8 mouse cellular contexts compared by ENCODE assay signal in genomic region chr17:28141771-28142699, GRCm38 (mm10). TPM values are rescaled to one million over a fixed set of nuclear protein-coding genes. Genes with fewer than 3 reads are reported as not detected.
A peak's percentile ranks its signal among the peaks of the same experiment; 100 is the strongest.
DNase-seq lines count a peak whose midpoint lies in the region; ATAC-seq and TF ChIP-seq lines count a peak whose summit lies in the region.

TSS of gene Scube3 (plus strand) at chr17:28142141.

- DNase-seq in kidney, postnatal 0 days (ENCODE audit: low spot score), result peak; percentile 78
- DNase-seq in kidney, adult 18-20 months, result no peak
- DNase-seq in adrenal gland, adult 8-10 months, result no peak
- peak; percentile 72 for DNase-seq in forebrain, postnatal 0 days
- DNase-seq in liver, result peak; percentile 35
- DNase-seq in retina, postnatal 1 day, result peak; percentile 85
- no peak for DNase-seq in left cerebral cortex, adult 18-20 months (ENCODE audit: low spot score in 2 of 2)
- no peak for DNase-seq in layer of hippocampus, adult 9-10 months (ENCODE audit: low spot score)

- H3K4me1 ChIP-seq in kidney, postnatal 0 days (replicated peaks; ENCODE audit: insufficient read depth, low read length), result peaks cover 32% of the 10 kb centered on the region; the same call in 1 of the 2 replicates
- peaks cover 14% of the 10 kb centered on the region; the same call in 1 of the 2 replicates for H3K4me1 ChIP-seq in forebrain, postnatal 0 days (ENCODE audit: insufficient read depth)

- TF ChIP-seq CTCF in kidney, postnatal 0 days (IDR thresholded peaks at IDR 0.05; ENCODE audit: low read depth), result no peak
- TF ChIP-seq CTCF in forebrain, postnatal 0 days (IDR thresholded peaks at IDR 0.05; ENCODE audit: low read depth), result no peak; the same call in 1 of the 2 replicates

- H3K36me3 ChIP-seq in kidney, postnatal 0 days (ENCODE audit: insufficient read depth, low read length), result no peaks in the 10 kb centered on the region
- no peaks in the 10 kb centered on the region for H3K36me3 ChIP-seq in forebrain, postnatal 0 days (ENCODE audit: insufficient read depth)

- no peaks in the 10 kb centered on the region for H3K27me3 ChIP-seq in kidney, postnatal 0 days (ENCODE audit: insufficient read depth, low read length)
- H3K27me3 ChIP-seq in forebrain, postnatal 0 days (ENCODE audit: insufficient read depth, low read length), result no peaks in the 10 kb centered on the region

- H3K9ac ChIP-seq in kidney, postnatal 0 days (ENCODE audit: low read depth, low read length), result peak within 1 kb of the TSS; percentile 79
- H3K9ac ChIP-seq in forebrain, postnatal 0 days, result peak within 1 kb of the TSS; percentile 73

- ATAC-seq in kidney, postnatal 0 days (replicated peaks; ENCODE audit: low FRiP score, low read depth), result peak; percentile 14; the same call in 1 of the 2 replicates
- peak; percentile 70 for ATAC-seq in forebrain, postnatal 0 days

- no peaks in the 10 kb centered on the region for H3K9me3 ChIP-seq in kidney, postnatal 0 days (replicated peaks; ENCODE audit: low read length)
- H3K9me3 ChIP-seq in forebrain, postnatal 0 days (ENCODE audit: low read length), result no peaks in the 10 kb centered on the region

- WGBS in kidney, postnatal 0 days, result under 1% methylated on average over 71 of the region's 97 CpGs
- 5% methylated on average over 85 of the region's 97 CpGs for WGBS in forebrain, postnatal 0 days

- H3K4me3 ChIP-seq in kidney, postnatal 0 days (replicated peaks; ENCODE audit: low read depth, low read length), result peak within 1 kb of the TSS; percentile 62
- H3K4me3 ChIP-seq in forebrain, postnatal 0 days (ENCODE audit: low read depth, low read length), result peak within 1 kb of the TSS; percentile 76

- H3K4me2 ChIP-seq in kidney, postnatal 0 days (ENCODE audit: low read length), result peak within 1 kb of the TSS; percentile 96
- H3K4me2 ChIP-seq in forebrain, postnatal 0 days (ENCODE audit: low read depth), result peak within 1 kb of the TSS; percentile 83

- H3K27ac ChIP-seq in kidney, postnatal 0 days, result peak within 1 kb of the TSS; percentile 83
- peak within 1 kb of the TSS; percentile 85 for H3K27ac ChIP-seq in forebrain, postnatal 0 days (ENCODE audit: low read depth, low read length)

RNA-seq across cellular contexts. Expression of gene Scube3, which starts in this region (rescaled TPM):
- 14.2 and 14.7 TPM in 2 replicates for polyA plus RNA-seq in kidney, postnatal 0 days (2015; fragmentation: Nextera tagmentation; extraction: Ambion mirVana)
- total RNA-seq in adrenal gland, adult 8-10 months (2022), result 10 to 100 TPM; 12.1 to 19.7 (median 15.9) TPM
- total RNA-seq in forebrain, postnatal 0 days (2014; rRNA removed), result 16.3 and 16.7 TPM in 2 replicates
- 3.1 and 3.2 TPM in 2 replicates for polyA plus RNA-seq in forebrain, postnatal 0 days (2015; fragmentation: Nextera tagmentation; extraction: Ambion mirVana)
- 1 to 10 TPM; 2.8 to 2.9 TPM for total RNA-seq in left cerebral cortex, adult 18-20 months (2021)

Comparison
In these comparisons a context has a peak if more than half of its experiments do, and no peak if none do; other contexts are left out.
1. DNase-seq: peak in kidney, postnatal 0 days (single experiment), forebrain, postnatal 0 days (single experiment), liver (single experiment) and retina, postnatal 1 day (single experiment); none in kidney, adult 18-20 months (single experiment), adrenal gland, adult 8-10 months (single experiment), left cerebral cortex, adult 18-20 months (0 of 2) and layer of hippocampus, adult 9-10 months (single experiment).